Mouse (Mus musculus): ENCODE measurements at regions not wholly inside any gene's neighbourhood (a gene's known extent, or its start where the extent isn't known, plus 50 kb on each side); places are given as distances from the start of the nearest gene placed in this dataset.

DNA sequence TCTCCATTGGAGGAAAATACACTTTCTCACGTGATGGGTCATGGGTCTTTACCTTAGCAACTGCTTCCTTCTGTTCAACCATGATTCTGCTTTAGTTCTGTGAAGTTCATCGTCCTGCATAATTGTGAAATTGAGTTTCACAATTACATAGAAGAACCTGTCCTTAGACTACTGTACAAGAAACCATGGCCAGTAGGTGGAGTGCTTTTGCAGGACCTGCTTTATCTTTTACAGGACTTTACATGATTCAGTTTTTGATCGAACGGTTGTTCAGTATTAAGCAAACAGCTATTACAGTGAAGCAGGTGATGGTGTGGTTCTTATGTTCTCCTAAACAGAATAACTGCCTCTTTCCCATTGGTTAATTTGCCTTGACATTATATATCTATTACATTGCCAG lies 910.2 kb upstream of the Tacstd2 start:
- WGBS, result 74% methylated on average over 4 of the region's 4 CpGs
- Histone ChIP-seq H3K27ac (ENCODE audit: low read depth, low read length) (no peak overlapping the region), H3K9ac (ENCODE audit: low read depth, low read length) (no peak overlapping the region), H3K4me2 (replicated peaks; ENCODE audit: low read depth) (no peak overlapping the region), H3K9me3 (ENCODE audit: control insufficient read depth) (no peaks in the 10 kb centered on the region), H3K36me3 (ENCODE audit: control insufficient read depth, insufficient read depth) (no peaks in the 10 kb centered on the region), H3K27me3 (replicated peaks; ENCODE audit: control insufficient read depth, insufficient read depth, low read length) (no peaks in the 10 kb centered on the region), H3K4me1 (replicated peaks; ENCODE audit: control insufficient read depth, insufficient read depth, low read length) (no peaks in the 10 kb centered on the region), H3K4me3 (ENCODE audit: low read depth, low read length) (no peak overlapping the region)
- ATAC-seq, result no peak
- peak; percentile 62 for TF ChIP-seq CTCF (IDR thresholded peaks at IDR 0.05; ENCODE audit: low read depth)

DNA sequence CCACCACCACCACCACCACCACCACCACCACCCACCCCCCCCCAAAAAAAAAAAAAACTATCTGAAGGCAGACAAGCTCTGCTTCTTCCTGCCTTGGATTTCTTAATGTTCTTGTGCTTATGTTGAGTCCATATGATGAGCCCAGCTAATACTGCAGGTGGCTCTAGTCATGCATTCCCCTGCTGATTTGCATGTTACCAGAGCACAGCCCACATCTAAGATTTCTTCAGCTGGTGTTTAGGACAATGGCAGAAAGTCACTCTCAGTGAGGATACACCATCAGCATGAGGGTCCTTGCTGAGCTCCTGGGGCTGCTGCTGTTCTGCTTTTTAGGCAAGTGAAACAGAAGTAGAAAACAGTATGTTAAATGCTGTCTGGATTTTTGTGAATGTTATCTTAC lies 901.6 kb upstream of the Tacstd2 start:
- Histone ChIP-seq H3K9me3 (ENCODE audit: control insufficient read depth) (no peaks in the 10 kb centered on the region), H3K4me2 (replicated peaks; ENCODE audit: low read depth) (no peak overlapping the region), H3K4me1 (replicated peaks; ENCODE audit: control insufficient read depth, insufficient read depth, low read length) (no peaks in the 10 kb centered on the region), H3K4me3 (ENCODE audit: low read depth, low read length) (no peak overlapping the region), H3K36me3 (ENCODE audit: control insufficient read depth, insufficient read depth) (no peaks in the 10 kb centered on the region), H3K27me3 (replicated peaks; ENCODE audit: control insufficient read depth, insufficient read depth, low read length) (no peaks in the 10 kb centered on the region), H3K9ac (ENCODE audit: low read depth, low read length) (no peak overlapping the region), H3K27ac (ENCODE audit: low read depth, low read length) (no peak overlapping the region)
- no peak for TF ChIP-seq CTCF (IDR thresholded peaks at IDR 0.05; ENCODE audit: low read depth)
- no peak for ATAC-seq
